Comparison of ENCODE assay signal across 13 mouse cellular contexts in genomic region chr7:34266421-34266820, GRCm38 (mm10). TPM values are rescaled to one million over a fixed set of nuclear protein-coding genes. Genes with fewer than 3 reads are reported as not detected.
DNase-seq lines count a peak whose midpoint lies in the region; ATAC-seq and TF ChIP-seq lines count a peak whose summit lies in the region.
"Had no signal": no experiment of that assay in that cellular context is flagged by ENCODE, and none has a peak within 500 bp of the region (broad histone marks: within the 10 kb centered on the region; RNA-seq: fewer than 3 reads in every experiment).

No protein-coding gene starts in this region.

- H3K9me3 ChIP-seq in kidney, embryonic 16.5 days (ENCODE audit: low read length) = no peaks in the 10 kb centered on the region
- H3K9me3 ChIP-seq in stomach, postnatal 0 days (ENCODE audit: control insufficient read depth, low read length) = no peaks in the 10 kb centered on the region
- H3K9me3 ChIP-seq in forebrain, embryonic 16.5 days (ENCODE audit: control insufficient read depth, low read length) = no peaks in the 10 kb centered on the region
- H3K9me3 ChIP-seq: liver, embryonic 15.5 days had no signal

- peak; percentile 32 for DNase-seq in gastrocnemius, adult 18-20 months (ENCODE audit: low spot score)
- no peak for DNase-seq in gastrocnemius, postnatal 14 days
- no peak for DNase-seq in kidney, postnatal 4 days
- no peak for DNase-seq in testis, postnatal 10 days (ENCODE audit: low spot score)
- DNase-seq in stomach, postnatal 0 days (ENCODE audit: low spot score) = no peak

- no peak for TF ChIP-seq EP300 in stomach, postnatal 0 days (optimal IDR thresholded peaks at IDR 0.05)

- H3K27me3 ChIP-seq in kidney, embryonic 16.5 days (ENCODE audit: insufficient read depth, low read length) = no peaks in the 10 kb centered on the region
- H3K27me3 ChIP-seq in testis, adult 2 months (ENCODE audit: control insufficient read depth, insufficient read depth, low read length) = no peaks in the 10 kb centered on the region
- no peaks in the 10 kb centered on the region for H3K27me3 ChIP-seq in stomach, postnatal 0 days (ENCODE audit: control insufficient read depth, insufficient read depth, low read length)
- H3K27me3 ChIP-seq in forebrain, embryonic 16.5 days (replicated peaks; ENCODE audit: control insufficient read depth, insufficient read depth, low read length) = no peaks in the 10 kb centered on the region
- H3K27me3 ChIP-seq: liver, embryonic 15.5 days had no signal

- no peak for ATAC-seq in kidney, embryonic 16.5 days (ENCODE audit: low FRiP score, low TSS enrichment)
- no peak for ATAC-seq in stomach, postnatal 0 days (ENCODE audit: low FRiP score, low TSS enrichment)
- ATAC-seq in forebrain, embryonic 16.5 days = no peak

- intact Hi-C loops in gastrocnemius, postnatal 14 days (cut with DNase I; ENCODE audit: low total_unique reads) = loop anchor here (5.0 kb wide), 1 partner anchor 46 kb away; the partner anchor contains the start of gene 4931406P16Rik

- H3K4me1 ChIP-seq in kidney, embryonic 16.5 days (ENCODE audit: insufficient read depth, low read length) = peaks cover 2% of the 10 kb centered on the region
- no peaks in the 10 kb centered on the region for H3K4me1 ChIP-seq in testis, adult 2 months (ENCODE audit: control insufficient read depth, insufficient read depth, low read length)
- peaks cover 2% of the 10 kb centered on the region; the same call in 1 of the 2 replicates for H3K4me1 ChIP-seq in stomach, postnatal 0 days (replicated peaks; ENCODE audit: control insufficient read depth, insufficient read depth)
- peaks cover 3% of the 10 kb centered on the region; the same call in 1 of the 2 replicates for H3K4me1 ChIP-seq in forebrain, embryonic 16.5 days (replicated peaks; ENCODE audit: control insufficient read depth, insufficient read depth, low read length)

- no peak overlapping the region for H3K4me2 ChIP-seq in kidney, embryonic 16.5 days (replicated peaks; ENCODE audit: low read depth, low read length)
- no peak overlapping the region for H3K4me2 ChIP-seq in stomach, postnatal 0 days (replicated peaks; ENCODE audit: low read depth)
- H3K4me2 ChIP-seq in forebrain, embryonic 16.5 days (ENCODE audit: low read length) = no peak overlapping the region
- H3K4me2 ChIP-seq: liver, embryonic 15.5 days had no signal

- TF ChIP-seq POLR2A in testis, adult 2 months (IDR thresholded peaks at IDR 0.05; ENCODE audit: control insufficient read depth, low read depth, low read length) = no peak

- no peak overlapping the region for H3K4me3 ChIP-seq in kidney, embryonic 16.5 days (ENCODE audit: low read length)
- H3K4me3 ChIP-seq in testis, adult 2 months (ENCODE audit: control insufficient read depth, low read depth, low read length) = no peak overlapping the region
- no peak overlapping the region for H3K4me3 ChIP-seq in stomach, postnatal 0 days (ENCODE audit: low read depth, low read length)
- H3K4me3 ChIP-seq in forebrain, embryonic 16.5 days (replicated peaks; ENCODE audit: low read length) = no peak overlapping the region
- H3K4me3 ChIP-seq: liver, embryonic 15.5 days had no signal

- no peak for TF ChIP-seq CTCF in testis, adult 2 months (IDR thresholded peaks at IDR 0.05; ENCODE audit: control insufficient read depth, insufficient read depth, insufficient replicate concordance, low read depth, low read length)
- TF ChIP-seq CTCF in stomach, postnatal 0 days (IDR thresholded peaks at IDR 0.05; ENCODE audit: low read depth) = no peak

- no peak overlapping the region for H3K9ac ChIP-seq in kidney, embryonic 16.5 days (replicated peaks; ENCODE audit: low read length)
- no peak overlapping the region for H3K9ac ChIP-seq in stomach, postnatal 0 days (ENCODE audit: low read length)
- H3K9ac ChIP-seq in forebrain, embryonic 16.5 days (replicated peaks; ENCODE audit: low read depth, low read length) = no peak overlapping the region
- H3K9ac ChIP-seq: liver, embryonic 15.5 days had no signal

- 0 out of 2 replicates have a peak overlapping the region, but pooled peaks have one; percentile 5 for H3K27ac ChIP-seq in kidney, embryonic 16.5 days (ENCODE audit: low read length)
- peak overlapping the region; percentile 62 for H3K27ac ChIP-seq in testis, adult 2 months (ENCODE audit: control insufficient read depth, insufficient read depth, low read depth, low read length)
- peak overlapping the region; percentile 31; the same call in 1 of the 2 replicates for H3K27ac ChIP-seq in stomach, postnatal 0 days (replicated peaks)
- no peak overlapping the region for H3K27ac ChIP-seq in forebrain, embryonic 16.5 days (ENCODE audit: low read length)
- H3K27ac ChIP-seq: liver, embryonic 15.5 days had no signal

- peaks cover 21% of the 10 kb centered on the region for H3K36me3 ChIP-seq in kidney, embryonic 16.5 days (ENCODE audit: insufficient read depth, low read length)
- H3K36me3 ChIP-seq in testis, adult 2 months (ENCODE audit: control insufficient read depth, insufficient read depth, low read length) = peaks cover 3% of the 10 kb centered on the region
- H3K36me3 ChIP-seq in stomach, postnatal 0 days (ENCODE audit: control insufficient read depth, insufficient read depth, low read length) = no peaks in the 10 kb centered on the region; the same call in 1 of the 2 replicates
- H3K36me3 ChIP-seq in forebrain, embryonic 16.5 days (ENCODE audit: control insufficient read depth, insufficient read depth) = no peaks in the 10 kb centered on the region; the same call in 1 of the 2 replicates

RNA-seq across cellular contexts. Expression of gene Gm6096, which starts 15.6 kb away (rescaled TPM):
- total RNA-seq in gastrocnemius, adult 18-20 months (2021) = not detected
- total RNA-seq in gastrocnemius, postnatal 14 days (2021) = not detected
- 0.45 and 0.51 TPM in 2 replicates for polyA plus RNA-seq in kidney, embryonic 16.5 days (2015; fragmentation: Nextera tagmentation; extraction: Ambion mirVana)
- not detected in 2 replicates for polyA plus RNA-seq in testis, adult 2 months (2012; rRNA removed)
- polyA plus RNA-seq in stomach, postnatal 0 days (2015; fragmentation: Nextera tagmentation; extraction: Ambion mirVana) = not detected in 2 replicates
- polyA plus RNA-seq in forebrain, embryonic 16.5 days (2015; fragmentation: Nextera tagmentation; extraction: Ambion mirVana) = 0.73 TPM in 1 of 2 replicates, not detected in the other
- total RNA-seq: hematopoietic stem cell, adult 5-6 weeks; left cerebral cortex, postnatal 36 days had no signal
- polyA plus RNA-seq: embryonic facial prominence, embryonic 11.5 days; liver, embryonic 15.5 days; thymus, postnatal 0 days had no signal

RNA-seq across cellular contexts. Expression of gene Gpi1, which starts 36.3 kb away (rescaled TPM):
- total RNA-seq in gastrocnemius, adult 18-20 months (2021) = 100 to 1,000 TPM; 946 to 968 TPM
- total RNA-seq in gastrocnemius, postnatal 14 days (2021) = 1,000 to 10,000 TPM; 1,010 to 1,102 TPM
- polyA plus RNA-seq in kidney, embryonic 16.5 days (2015; fragmentation: Nextera tagmentation; extraction: Ambion mirVana) = 424 and 436 TPM in 2 replicates
- 456 and 474 TPM in 2 replicates for polyA plus RNA-seq in testis, adult 2 months (2012; rRNA removed)
- polyA plus RNA-seq in stomach, postnatal 0 days (2015; fragmentation: Nextera tagmentation; extraction: Ambion mirVana) = 235 and 244 TPM in 2 replicates
- polyA plus RNA-seq in forebrain, embryonic 16.5 days (2015; fragmentation: Nextera tagmentation; extraction: Ambion mirVana) = 175 and 213 TPM in 2 replicates

RNA-seq across cellular contexts. Expression of gene 4931406P16Rik, which starts 46.9 kb away (rescaled TPM):
- total RNA-seq in gastrocnemius, adult 18-20 months (2021) = 10 to 100 TPM; 40.5 to 64.1 TPM
- 10 to 100 TPM; 41.8 to 48.2 TPM for total RNA-seq in gastrocnemius, postnatal 14 days (2021)
- polyA plus RNA-seq in kidney, embryonic 16.5 days (2015; fragmentation: Nextera tagmentation; extraction: Ambion mirVana) = 32.3 and 44.1 TPM in 2 replicates
- polyA plus RNA-seq in testis, adult 2 months (2012; rRNA removed) = 16.3 and 17.6 TPM in 2 replicates
- 15.2 and 16.1 TPM in 2 replicates for polyA plus RNA-seq in stomach, postnatal 0 days (2015; fragmentation: Nextera tagmentation; extraction: Ambion mirVana)
- polyA plus RNA-seq in forebrain, embryonic 16.5 days (2015; fragmentation: Nextera tagmentation; extraction: Ambion mirVana) = 28.2 and 31.5 TPM in 2 replicates
